Mouse (Mus musculus): ENCODE measurements around the gene Irf2bpl.
A peak's percentile ranks its signal among the peaks of the same experiment; 100 is the strongest.

Gene Irf2bpl

GRCm38 (mm10) chr12:86886446-86886965, 1.9 kb upstream of the Irf2bpl start:
- no peak for DNase-seq (ENCODE audit: low read depth, low spot score)

- peak; percentile 46 for DNase-seq (ENCODE audit: low read depth, low spot score)
Measured at GRCm38 (mm10) chr12:86885746-86886145, 1.1 kb upstream of the Irf2bpl start.

DNA sequence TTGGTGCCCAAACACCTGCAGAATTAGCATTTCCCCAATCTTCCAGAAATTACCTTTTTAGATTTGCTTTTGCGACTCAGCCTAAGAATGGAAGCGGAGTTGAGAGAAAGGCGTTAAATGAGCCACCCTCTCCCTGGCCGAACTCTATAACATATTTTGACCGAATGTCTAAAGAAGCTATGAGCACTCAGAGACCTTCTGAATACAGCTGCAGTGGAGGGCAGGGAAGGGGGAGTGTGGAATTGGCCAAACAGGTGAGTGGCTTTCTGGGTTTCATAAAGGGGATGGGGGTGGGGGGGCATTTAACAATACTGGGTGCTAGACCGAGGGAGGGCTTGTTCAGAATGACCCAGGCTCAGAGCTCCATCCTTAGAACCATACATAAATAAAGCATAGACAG, 738 bp upstream of the Irf2bpl start:
- no peak for DNase-seq (ENCODE audit: low read depth, low spot score)

GRCm38 (mm10) chr12:86883280-86884196, 1.1 kb downstream of the Irf2bpl start:
- peak; percentile 75 for DNase-seq (ENCODE audit: low read depth, low spot score)

GRCm38 (mm10) chr12:86883019-86883279, 1.6 kb downstream of the Irf2bpl start:
- no peak for DNase-seq (ENCODE audit: low read depth, low spot score)

- peak; percentile 74 for DNase-seq (ENCODE audit: low read depth, low spot score)
Measured at GRCm38 (mm10) chr12:86882279-86883018, 2.1 kb downstream of the Irf2bpl start.

- peak; percentile 46 for DNase-seq (ENCODE audit: low read depth, low spot score)
Measured at GRCm38 (mm10) chr12:86881809-86882278, 2.8 kb downstream of the Irf2bpl start.

- DNase-seq (ENCODE audit: low read depth, low spot score): no peak
Measured at GRCm38 (mm10) chr12:86880090-86880723, 4.4 kb downstream of the Irf2bpl start.

GRCm38 (mm10) chr12:86879446-86880085, 5.0 kb downstream of the Irf2bpl start:
- DNase-seq (ENCODE audit: low read depth, low spot score): peak; percentile 73

DNA sequence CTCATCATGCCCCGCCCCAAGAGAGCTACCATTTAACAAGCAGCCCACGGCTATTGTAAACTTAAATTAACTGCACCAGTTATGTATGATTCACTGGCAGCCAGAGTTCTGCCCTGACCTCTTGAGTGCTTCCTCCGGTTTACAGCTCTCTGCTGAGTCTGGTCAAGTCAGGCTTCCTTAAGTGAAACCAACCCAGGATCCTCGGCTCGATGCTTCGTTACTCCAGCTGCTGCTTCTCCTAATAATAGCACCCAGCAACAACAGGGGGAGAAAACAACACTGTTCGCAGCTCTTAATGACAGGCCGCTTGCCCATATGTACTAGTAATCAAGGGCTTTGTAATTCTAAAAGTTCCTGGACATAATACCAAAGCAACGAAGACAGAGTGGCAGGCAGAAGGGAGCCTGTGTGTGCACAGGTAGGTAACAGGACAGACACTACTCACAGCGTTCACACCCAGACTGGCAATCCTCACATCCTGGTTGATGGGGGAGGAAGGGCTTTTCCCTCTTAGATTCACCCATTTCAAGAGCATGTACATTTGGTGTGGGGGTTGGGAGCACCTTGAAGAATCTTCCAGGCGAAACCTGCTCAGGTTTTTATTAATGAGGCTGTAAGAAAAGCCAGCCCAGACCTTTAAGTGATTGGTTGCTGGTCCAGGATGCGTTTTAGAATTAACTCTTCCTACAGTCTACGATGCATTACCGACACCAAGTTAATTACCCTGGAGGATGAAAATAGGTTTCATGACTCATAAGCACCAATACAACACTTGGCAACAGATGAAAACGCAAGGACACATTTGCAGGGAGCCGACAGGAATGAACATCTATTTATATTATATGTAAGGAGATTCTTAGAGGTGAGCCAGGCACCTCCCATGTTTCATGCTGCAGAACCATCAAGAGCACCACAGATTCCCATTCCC, 5.9 kb downstream of the Irf2bpl start:
- DNase-seq (ENCODE audit: low read depth, low spot score): peak; percentile 54

DNA sequence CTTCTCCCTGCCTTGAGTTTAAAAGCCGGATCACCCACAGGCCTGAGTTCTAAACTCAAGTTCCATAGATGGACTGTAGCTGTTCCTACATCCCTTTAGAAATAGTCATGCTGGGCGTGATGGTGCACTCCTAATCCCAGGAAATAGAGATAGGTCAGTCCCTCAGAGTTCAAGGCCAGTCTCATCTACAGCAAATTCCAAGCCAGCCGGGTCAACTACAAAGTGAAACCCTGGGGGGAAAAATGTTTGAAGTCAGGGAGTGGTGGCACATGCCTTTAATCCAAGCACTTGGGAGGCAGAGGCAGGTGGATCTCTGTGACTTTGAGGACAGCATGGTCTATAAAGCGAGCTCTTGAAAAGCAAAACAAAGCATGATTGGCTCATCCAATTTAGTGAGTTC, 7.6 kb downstream of the Irf2bpl start:
- DNase-seq (ENCODE audit: low read depth, low spot score): peak; percentile 94

DNA sequence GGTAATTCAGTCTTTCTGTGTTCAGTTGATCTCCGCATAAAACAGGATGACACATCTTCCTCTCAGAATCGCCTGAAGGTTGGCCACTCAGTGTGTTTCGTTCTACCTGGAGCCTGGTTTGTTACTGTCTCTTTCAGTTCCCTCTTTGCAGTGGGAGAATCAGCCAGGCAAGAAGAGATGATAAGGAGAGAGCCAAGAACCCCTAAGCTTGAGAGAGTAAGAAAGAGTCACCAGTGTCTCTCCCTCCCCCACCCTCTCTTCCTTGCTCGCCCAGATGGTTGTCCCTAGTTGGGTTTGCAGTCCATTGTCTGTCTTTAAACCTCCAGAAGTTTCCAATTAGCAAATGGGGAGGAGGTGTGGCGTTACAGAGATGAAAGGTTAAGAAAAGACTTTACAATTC, 8.5 kb downstream of the Irf2bpl start:
- DNase-seq (ENCODE audit: low read depth, low spot score): peak; percentile 58

- DNase-seq (ENCODE audit: low read depth, low spot score): peak; percentile 73
Measured at GRCm38 (mm10) chr12:86872335-86873040, 12.1 kb downstream of the Irf2bpl start.

DNA sequence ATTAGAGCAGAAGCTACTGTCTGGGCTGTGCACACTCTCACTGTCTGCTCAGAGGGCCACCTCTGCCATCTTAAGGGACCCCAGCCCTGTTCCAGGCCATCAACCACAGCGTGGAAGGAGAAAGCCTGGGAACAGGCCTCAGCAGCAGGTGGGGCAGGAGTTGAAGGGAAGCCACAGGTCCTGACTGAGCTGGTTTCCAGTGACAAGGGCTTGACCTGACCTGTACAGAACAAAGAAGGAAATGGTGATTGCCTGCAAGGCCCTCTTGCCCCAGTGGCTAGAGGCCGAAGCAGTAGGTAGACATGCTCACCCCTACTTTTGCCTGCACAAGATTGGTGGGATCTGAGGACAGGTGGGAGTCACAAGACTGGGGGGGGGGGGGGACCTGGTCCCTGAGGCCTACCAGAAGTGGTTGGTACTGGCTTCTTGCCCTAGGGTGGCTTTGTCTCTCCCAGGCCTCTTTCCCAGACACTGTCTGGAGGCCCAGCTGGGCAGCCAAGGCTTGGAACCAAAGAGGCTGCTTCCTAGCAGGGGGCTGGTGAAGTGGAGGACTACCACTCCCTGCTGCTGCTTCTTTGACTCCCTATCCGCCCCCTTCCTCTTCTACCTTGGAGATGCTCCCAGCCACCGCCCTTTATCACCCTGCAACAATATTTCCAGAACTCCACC, 12.8 kb downstream of the Irf2bpl start:
- peak; percentile 75 for DNase-seq (ENCODE audit: low read depth, low spot score)

DNA sequence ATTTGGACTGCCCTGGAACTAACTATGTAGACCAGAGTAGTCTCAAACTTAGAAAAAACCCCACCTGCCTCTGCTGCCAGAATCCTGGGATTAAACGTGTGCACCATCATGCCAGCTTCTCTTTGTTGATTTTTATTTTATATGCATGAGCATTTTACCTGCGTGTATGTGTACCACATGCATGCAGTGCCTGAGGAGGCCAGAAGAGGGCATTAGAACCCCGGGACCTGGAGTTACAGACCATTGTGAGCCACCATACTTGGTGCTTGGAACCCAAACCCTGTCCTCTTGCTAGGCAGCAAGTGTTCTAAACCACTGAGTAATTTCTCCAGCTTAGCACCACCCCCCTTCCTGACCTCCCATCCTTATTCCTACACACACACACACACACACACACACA, 13.6 kb downstream of the Irf2bpl start:
- peak; percentile 87 for DNase-seq (ENCODE audit: low read depth, low spot score)

DNA sequence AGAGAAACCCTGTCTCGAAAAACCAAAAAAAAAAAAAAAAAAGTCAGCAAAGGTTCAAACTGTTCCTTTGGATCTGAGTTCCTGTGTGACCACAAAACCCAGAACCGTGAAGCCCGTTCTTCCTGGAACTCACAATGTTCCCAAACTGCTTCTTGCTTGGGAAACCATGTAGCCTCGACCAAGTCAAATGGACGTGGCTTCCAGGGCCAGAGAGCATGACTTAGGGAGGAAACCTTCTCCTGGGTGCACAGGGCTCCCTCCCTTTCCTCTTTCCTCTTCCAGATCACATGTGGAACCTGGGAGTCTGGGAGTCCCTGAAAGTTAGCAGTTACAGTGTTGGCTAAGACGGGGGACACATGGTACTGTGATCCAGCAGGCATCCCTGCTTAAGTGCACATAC, 14.8 kb downstream of the Irf2bpl start:
- DNase-seq (ENCODE audit: low read depth, low spot score): no peak

DNA sequence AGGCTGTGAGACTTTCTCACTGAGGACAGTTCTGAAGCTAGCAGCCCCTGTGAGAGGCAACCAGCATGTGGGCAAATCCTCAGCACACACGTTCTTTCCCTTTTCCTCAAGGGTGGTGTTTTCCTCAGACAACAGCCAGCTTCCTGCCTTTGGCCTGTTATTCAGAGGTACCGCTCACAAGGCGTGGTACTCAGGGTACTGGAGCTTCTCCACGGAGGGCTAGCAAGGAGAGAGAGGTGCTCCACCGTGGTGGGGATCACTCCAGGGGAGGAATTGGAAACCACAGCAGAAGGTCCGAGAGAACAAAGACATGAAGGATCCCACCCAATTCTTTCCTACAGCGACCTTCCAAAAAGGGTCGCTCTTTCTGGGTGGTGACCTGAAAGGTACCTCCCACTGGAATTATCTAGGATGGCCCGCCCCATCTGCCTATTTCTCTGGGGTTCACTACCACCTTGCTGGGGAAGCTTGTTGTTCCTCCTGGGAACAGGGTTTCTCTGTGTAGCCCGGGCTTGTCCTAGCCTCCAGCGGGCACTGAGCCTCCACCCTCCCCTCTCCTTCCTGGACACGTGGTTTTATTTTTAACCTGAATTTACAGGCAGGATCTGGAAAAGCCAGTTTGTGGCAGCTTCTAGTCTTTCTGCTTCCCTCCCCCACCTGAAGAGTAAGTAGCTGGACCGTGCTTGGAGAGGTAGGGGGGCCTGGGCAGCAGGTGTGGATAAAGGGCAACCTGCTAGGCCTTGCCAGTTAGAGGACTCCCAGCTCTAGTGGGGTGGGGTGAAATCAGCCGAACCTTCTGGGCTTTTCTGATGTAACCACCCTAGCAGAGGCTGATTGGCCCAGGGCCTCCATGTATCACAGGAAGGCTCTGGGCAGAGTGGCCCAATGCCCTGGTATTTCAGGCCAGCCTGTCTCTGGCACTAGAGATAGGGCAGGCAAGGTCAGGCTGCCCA, 17.1 kb downstream of the Irf2bpl start:
- DNase-seq (ENCODE audit: low read depth, low spot score): peak; percentile 88

Measured in ZHBTc4 (cell line).